Mouse (Mus musculus) common myeloid progenitor, adult 5-6 weeks (primary cell): ENCODE results near the gene Pigt. TPM values are rescaled to one million over a fixed set of nuclear protein-coding genes. Genes with fewer than 3 reads are reported as not detected.

Experiments
- ATAC-seq: replicated peaks from 2 replicates; pipeline ENCODE4 v1.8.0; 2016; ENCODE audit warnings: low read depth, mild to moderate bottlenecking, moderate TSS enrichment, inconsistent platforms; ENCODE audit not compliant: poor library complexity, severe bottlenecking
- total RNA-seq: library from RNA; stranded (forward); fragments of 200-1000, 187-1606 nt; gene quantifications from 2 replicates; pipeline ENCODE4 v1.2.3, GENCODE M21; 2017

Pigt gene
- 30.6 and 33.2 TPM in 2 replicates for total RNA-seq

- ATAC-seq = peak; percentile 93
These were observed at the start of gene Pigt for GRCm38 (mm10) chr2:164496847-164497690. Pigt (plus strand) TSS chr2:164497520.

GRCm38 (mm10) chr2:164448140-164448539, 49.2 kb upstream of the Pigt start:
- ATAC-seq = no peak

GRCm38 (mm10) chr2:164448921-164449320, 48.4 kb upstream of the Pigt start:
- no peak for ATAC-seq

- no peak for ATAC-seq
These were observed 47.8 kb upstream of the Pigt start for GRCm38 (mm10) chr2:164449341-164450042.

GRCm38 (mm10) chr2:164452000-164452676, 45.2 kb upstream of the Pigt start:
- no peak for ATAC-seq

- no peak for ATAC-seq
These were observed 44.1 kb upstream of the Pigt start for GRCm38 (mm10) chr2:164453047-164453757.

GRCm38 (mm10) chr2:164453887-164454500, 43.3 kb upstream of the Pigt start:
- no peak for ATAC-seq

- peak; percentile 53 for ATAC-seq
These were observed 42.5 kb upstream of the Pigt start for GRCm38 (mm10) chr2:164454846-164455245.

- ATAC-seq = no peak
These were observed 41.7 kb upstream of the Pigt start for GRCm38 (mm10) chr2:164455421-164456190.

- ATAC-seq = no peak
These were observed 40.9 kb upstream of the Pigt start for GRCm38 (mm10) chr2:164456413-164456812.

GRCm38 (mm10) chr2:164456864-164457300, 40.4 kb upstream of the Pigt start, which contains the start of gene Sys1:
Sys1 (plus strand) TSS chr2:164456964.
- no peak for ATAC-seq

GRCm38 (mm10) chr2:164457942-164458341, 39.4 kb upstream of the Pigt start:
- no peak for ATAC-seq

- ATAC-seq = no peak; the same call in 1 of the 2 replicates
These were observed 38.8 kb upstream of the Pigt start for GRCm38 (mm10) chr2:164458535-164458934.

GRCm38 (mm10) chr2:164460745-164461551, 36.4 kb upstream of the Pigt start, which contains the start of gene Gm20458:
Gm20458 (plus strand) TSS chr2:164460967.
- ATAC-seq = peak; percentile 93

GRCm38 (mm10) chr2:164465161-164465560, 32.2 kb upstream of the Pigt start:
- no peak for ATAC-seq

GRCm38 (mm10) chr2:164466787-164467186, 30.5 kb upstream of the Pigt start:
- no peak; the same call in 1 of the 2 replicates for ATAC-seq

- peak; percentile 83 for ATAC-seq
These were observed 27.1 kb upstream of the Pigt start for GRCm38 (mm10) chr2:164470254-164470653.

- ATAC-seq = no peak
These were observed 23.7 kb upstream of the Pigt start, which contains the start of gene Trp53tg5 for GRCm38 (mm10) chr2:164473624-164474023. Trp53tg5 (minus strand) TSS chr2:164473724.
